Mouse (Mus musculus) testis, adult 2 months (tissue): ENCODE measurements around the gene Dyrk1a.

Experiments used
- CTCF ChIP-seq: fragments of 200-500 bp; IDR thresholded peaks from 2 replicates; pipeline ENCODE4 v1.5.1; 2012; ENCODE audit warnings: low read depth, mild to moderate bottlenecking, inconsistent platforms, low read length, moderate library complexity; ENCODE audit not compliant: control insufficient read depth, insufficient read depth, insufficient replicate concordance
- POLR2A ChIP-seq: fragments of 200-500 bp; IDR thresholded peaks from 2 replicates; pipeline ENCODE4 v1.6.1; 2012; ENCODE audit warnings: low read depth, mild to moderate bottlenecking, inconsistent platforms, low read length, moderate library complexity; ENCODE audit not compliant: control insufficient read depth

GRCm38 (mm10) chr16:94720476-94721153, 150.8 kb downstream of the Dyrk1a start:
- TF ChIP-seq CTCF = no peak
- TF ChIP-seq POLR2A = no peak
